Mouse (Mus musculus): ENCODE results near the gene Slc35c2.

Slc35c2 gene

DNA sequence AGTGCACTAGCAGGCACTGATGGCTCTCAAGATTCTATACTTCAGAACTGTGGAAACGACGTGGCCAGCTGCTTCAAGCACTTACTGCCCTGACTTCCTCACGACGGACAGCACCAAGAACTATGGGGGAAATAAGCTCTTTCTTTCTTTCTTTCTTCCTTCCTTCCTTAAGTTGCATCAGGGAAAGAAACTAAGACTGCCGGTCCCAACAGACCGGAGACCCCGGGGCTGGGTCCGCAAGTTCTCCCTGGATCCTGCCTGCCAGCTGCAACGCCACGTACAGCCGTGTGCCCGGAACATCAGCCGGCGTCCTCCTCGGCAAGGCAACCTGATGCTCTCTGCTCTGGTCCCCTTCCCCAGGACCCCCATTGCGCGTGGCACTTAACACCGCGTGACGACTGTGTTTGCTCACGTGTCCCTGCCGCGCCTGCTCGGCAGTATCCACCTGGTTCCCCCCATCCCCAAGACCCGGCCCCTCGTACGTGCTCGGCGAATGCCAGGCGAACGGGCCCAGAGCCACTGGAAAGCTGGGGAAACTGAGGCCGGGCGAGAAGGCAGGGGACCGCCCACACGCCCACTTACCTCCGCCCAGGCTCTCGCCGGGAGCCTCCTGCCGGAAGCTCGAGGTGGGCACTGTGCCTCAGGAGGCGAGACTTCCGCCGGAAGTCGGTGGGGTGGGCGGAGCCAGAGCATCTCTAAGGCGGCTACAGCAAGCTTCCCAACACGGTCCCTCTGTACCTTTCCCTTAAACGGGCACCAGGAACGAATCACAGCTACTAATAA is at the start of gene Slc35c2:
Gene Slc35c2 (minus strand): TSS at position 668 of the 783 bp plus-strand sequence.
- peak; percentile 86 to 91 for DNase-seq (ENCODE audit: low spot score in 2 of 2)

DNA sequence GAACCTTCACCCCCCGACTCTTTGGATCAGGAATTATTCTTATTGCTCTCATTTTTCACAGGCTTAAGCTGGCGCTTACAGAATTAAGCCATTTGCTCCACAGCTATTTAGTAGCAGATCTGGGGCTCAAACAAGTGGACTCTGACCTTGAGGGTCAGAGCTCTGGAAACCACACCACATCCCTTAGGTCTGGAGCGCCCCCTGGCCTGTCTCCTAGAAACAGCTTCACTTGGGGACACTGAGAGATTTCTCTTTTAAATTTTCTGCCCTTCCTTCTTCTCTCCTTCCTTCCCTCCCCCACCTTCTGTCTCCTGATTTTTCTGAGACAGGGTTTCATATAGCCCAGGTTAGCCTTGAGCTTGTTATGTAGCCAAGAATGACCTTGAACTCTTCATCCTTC is 49.5 kb upstream of the Slc35c2 start:
- DNase-seq (ENCODE audit: low spot score in 2 of 2): no peak

- DNase-seq (ENCODE audit: low spot score in 2 of 2): no peak
These were observed 45.0 kb upstream of the Slc35c2 start for GRCm38 (mm10) chr2:165332610-165333210.

- no peak for DNase-seq (ENCODE audit: low spot score in 2 of 2)
These were observed 42.0 kb upstream of the Slc35c2 start for GRCm38 (mm10) chr2:165329703-165330102.

GRCm38 (mm10) chr2:165328746-165329145 is 41.1 kb upstream of the Slc35c2 start:
- DNase-seq (ENCODE audit: low spot score in 2 of 2): no peak

- DNase-seq (ENCODE audit: low spot score in 2 of 2): no peak
These were observed 39.7 kb upstream of the Slc35c2 start for GRCm38 (mm10) chr2:165327386-165327785.

DNA sequence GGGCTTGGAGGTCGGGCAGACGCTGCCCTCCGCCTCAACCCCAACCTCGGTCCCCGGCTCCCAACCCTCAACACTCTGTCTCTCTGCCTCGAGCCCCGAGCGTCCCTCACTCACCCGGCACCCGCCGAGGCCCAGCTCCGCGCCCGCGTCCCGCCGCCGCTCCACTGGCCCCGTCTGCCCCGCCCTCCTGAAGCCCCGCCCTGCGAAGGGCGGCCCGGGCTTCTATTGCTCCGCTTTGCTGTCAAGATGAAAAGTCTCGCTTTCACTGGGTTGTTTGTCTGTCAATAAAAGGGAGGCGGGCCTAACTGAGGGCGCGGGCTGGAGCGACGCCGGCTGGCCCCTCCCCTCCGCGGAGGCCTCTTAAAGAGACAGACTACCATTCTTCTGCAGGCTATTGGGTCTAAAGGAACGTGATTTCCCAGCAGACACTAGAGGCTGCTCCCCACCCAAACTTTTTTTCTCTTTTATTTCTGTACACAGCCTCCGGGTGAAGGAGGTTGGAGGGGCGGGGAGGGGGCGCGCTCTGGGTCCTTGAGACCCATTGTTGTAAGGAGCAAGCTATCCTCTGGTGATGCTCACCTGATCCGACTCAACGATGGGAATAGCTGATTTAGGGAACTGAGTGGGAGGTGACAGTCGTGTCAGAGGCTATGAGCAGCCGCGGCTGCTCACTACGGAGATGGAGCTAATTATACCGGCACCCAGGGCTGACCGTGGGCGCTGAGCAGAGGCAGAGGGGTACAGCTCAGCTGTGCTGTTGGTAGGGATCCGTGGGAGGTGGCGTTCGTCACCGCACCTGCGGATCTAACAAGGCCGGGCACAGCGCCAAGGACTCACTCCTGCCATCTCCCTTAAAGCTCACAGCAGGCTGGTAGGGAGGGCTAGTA is 38.9 kb upstream of the Slc35c2 start, which contains the start of gene Elmo2:
Gene Elmo2 (minus strand): TSS at position 176 of the 887 bp plus-strand sequence.
- DNase-seq (ENCODE audit: low spot score in 2 of 2): peak; percentile 98 to 99

DNA sequence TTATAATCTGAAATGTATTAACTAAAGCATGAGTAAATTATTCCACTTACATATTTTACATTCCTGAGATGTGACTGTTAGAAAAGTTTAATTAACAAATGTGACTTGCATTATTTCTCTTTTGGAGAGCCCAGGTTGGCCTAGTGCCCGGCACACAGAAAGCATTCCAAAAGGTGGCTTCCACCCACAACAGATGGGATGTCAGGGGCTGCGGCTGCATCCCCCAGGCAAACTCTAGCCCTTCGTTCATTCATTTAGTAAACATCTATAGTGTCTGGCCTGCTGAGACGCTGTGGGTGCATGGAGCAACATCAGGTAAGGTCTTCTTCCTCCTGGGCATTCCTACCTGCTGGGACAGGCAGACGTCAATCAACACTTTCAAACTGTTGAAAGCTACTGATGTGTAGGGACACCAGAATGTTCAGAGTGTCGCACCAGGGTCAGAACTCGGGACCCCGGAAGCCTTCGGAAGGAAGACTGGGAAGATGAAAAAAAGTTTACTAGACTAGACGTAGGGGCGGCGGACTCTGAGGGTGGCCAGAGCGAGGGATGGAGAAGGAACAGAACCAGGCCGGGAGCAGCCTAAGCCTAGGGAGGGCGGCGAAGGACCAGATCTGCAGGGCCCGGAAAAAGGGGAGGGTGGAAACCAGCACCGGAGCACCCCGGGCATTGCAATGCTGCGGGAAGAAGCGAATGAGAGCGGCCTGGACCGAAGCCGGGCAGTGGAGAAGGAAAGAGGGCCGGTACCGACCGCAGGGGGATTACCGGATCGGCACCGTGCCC is 38.0 kb upstream of the Slc35c2 start:
- DNase-seq (ENCODE audit: low spot score in 2 of 2): no peak

DNA sequence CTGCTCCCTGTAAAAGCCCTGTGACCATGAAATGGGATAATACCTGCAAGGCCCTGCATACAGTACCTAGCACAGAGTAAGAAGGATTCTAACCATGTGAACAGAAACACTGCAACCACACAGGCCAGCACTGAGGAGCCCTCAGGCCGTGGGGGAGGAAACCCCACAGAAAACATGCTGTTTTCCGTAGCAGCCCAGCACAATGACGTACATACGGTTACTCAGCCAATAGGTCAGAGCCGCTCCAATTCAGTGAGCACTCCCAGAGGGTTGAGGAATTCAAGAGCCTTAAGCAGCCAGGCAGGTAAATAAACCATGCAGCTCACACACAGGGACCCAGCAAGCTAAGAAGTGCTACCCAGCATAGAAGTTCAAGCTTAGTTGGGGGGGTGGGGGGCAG is 36.3 kb upstream of the Slc35c2 start:
- no peak for DNase-seq (ENCODE audit: low spot score in 2 of 2)

DNA sequence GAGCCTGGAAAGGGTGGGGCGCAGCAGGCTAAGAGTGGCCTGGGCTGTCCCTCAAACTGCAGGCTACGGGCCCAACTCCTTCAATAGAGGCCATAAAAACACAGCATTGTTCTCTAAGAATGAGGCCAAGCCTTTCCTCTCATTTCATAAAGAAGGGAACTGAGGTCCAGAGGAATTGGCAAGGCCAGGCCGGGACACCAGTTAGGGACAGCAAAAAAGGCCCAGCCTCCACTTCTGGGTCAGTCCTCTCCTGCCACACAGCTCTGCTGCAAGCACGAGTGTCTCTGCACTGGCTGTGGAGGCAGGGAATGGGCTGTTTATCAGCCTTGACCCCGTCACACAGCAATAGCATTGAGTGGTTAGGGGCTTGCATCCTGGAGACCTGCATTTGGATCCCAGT is 35.8 kb upstream of the Slc35c2 start:
- no peak for DNase-seq (ENCODE audit: low spot score in 2 of 2)

- DNase-seq (ENCODE audit: low spot score in 2 of 2): no peak
These were observed 34.5 kb upstream of the Slc35c2 start for GRCm38 (mm10) chr2:165321981-165322735.

DNA sequence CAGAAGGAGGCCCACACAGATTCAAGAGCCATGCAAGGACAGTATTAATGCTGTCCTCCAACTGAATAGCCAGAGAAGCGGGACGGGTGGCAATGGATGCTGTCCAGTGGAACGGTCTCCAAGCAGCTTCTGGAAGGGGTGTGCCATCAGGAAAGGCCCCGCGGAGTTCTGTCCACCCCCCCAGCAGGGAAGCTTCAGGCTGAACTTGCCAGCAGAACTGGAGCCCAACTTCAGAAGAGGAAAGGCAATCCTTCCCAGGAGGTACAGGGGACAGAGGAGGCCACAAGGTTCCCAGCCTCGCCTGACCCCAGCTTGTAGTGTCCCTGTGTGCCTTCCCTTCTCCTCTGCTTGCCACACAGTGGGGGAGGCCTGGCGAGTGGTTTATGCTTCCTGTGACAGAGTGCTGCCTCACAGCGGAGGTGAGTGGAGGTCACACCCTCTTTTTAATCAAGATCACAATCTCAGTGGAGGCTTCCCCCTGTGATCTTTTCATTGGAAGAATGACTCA is 33.8 kb upstream of the Slc35c2 start:
- DNase-seq (ENCODE audit: low spot score in 2 of 2): no peak

DNA sequence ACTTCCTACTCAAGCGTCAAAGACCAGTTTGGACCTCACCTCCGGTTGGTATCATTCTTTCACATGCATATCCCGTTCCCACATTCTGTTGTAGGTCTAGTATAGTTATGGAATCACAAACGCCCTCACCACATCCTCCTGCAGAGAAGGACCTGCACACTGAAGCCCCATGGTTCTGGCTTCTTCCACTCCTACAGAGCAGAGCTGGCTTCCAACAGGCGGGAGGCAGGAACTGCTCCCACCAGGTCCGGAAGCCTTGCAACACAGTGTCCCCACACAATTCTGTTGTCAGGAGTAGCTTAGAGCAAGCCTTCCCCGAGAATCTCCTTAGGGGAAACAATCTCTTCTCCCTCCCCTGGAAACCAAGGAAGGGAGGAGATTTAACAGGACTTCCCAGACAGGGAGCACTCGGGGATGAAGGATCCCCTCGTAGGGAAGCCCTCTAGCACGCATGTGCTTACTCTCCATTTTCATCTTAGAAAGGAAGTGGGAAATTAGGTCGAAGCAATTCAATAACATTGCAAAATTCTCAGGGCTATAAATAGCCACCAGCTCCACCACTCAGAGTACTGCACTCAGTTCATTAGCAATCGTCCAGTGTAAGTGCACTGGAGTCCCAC is 33.0 kb upstream of the Slc35c2 start:
- peak; percentile 57 to 81 for DNase-seq (ENCODE audit: low spot score in 2 of 2)

GRCm38 (mm10) chr2:165319503-165319902 is 31.8 kb upstream of the Slc35c2 start:
- no peak for DNase-seq (ENCODE audit: low spot score in 2 of 2)

GRCm38 (mm10) chr2:165318941-165319340 is 31.3 kb upstream of the Slc35c2 start:
- no peak for DNase-seq (ENCODE audit: low spot score in 2 of 2)

- DNase-seq (ENCODE audit: low spot score in 2 of 2): no peak
These were observed 30.1 kb upstream of the Slc35c2 start for GRCm38 (mm10) chr2:165317621-165318263.

DNA sequence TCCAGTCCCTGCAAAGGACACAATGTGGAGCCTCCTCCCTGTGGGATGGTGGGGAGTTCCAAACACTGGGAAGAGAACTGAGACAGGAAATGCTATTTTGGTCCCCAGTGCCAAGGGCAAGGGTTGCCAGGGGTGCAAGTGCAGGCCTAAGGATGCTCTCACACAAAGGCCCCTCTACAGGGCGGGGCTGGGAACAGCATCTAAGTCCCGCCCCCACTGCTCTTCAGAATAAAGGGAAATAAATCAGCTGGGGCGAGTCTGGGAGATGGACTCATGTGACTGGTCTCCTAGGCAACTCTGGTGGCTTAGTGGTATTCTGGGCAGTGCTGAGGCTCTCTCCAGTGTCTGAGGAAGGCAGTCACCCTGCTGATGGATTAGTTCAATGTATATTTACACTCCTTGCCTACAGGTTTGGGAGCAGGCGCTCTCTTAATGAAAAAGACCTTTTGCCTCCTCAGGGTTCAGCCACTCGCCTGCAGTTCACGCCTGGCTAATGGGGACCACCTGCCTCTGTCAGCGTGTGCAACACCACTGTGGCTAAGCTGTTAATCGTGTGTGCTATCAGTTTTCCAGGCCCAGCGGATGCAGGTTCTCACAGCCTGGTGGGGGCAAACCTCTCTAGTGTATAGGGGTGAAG is 29.3 kb upstream of the Slc35c2 start:
- DNase-seq (ENCODE audit: low spot score in 2 of 2): peak; percentile 65 to 73

DNA sequence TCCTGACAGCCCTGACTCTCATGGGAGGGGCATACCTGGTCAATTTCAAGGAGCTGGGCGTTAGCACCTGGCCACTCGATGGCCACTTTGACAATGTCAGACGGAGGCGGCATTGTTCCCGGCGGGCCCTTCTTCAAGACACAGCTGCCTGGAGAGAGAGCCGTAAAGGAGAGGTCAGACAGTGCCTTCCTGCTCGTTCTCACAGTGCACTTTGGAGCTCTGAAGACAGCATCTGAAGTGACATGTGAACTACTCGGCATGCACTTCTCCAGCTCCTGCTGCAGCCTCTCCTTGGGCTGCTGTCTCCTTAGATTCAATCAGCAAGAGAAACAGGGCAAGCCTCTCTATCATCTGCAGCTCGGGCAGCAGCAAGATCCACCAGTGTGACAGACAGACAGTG is 28.5 kb upstream of the Slc35c2 start:
- no peak for DNase-seq (ENCODE audit: low spot score in 2 of 2)

DNA sequence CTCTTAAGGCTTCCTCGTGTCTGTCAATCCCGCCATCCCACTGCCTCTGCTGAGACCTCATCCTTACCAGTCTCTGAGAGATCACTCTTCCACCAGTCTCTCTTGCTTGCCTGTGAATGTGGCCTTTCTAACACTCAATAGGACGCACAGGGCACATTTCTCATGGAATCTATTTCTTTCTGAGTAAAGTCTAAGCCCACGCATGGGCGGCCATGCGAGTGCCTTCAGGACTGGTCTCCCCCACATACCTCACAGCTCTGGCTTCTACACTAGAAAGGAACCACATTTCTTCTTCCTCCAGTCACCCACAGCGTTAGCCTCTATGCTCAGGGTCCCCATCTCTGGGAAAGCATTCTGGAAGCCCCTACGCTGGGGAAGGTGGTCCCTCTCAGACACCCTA is 26.5 kb upstream of the Slc35c2 start:
- DNase-seq (ENCODE audit: low spot score in 2 of 2): no peak
